Mouse (Mus musculus) megakaryocyte, adult 5-6 weeks (primary cell): ENCODE results near the gene Ssbp4. TPM values are rescaled to one million over a fixed set of nuclear protein-coding genes. Genes with fewer than 3 reads are reported as not detected.

ENCODE experiments used
- ATAC-seq: 2 replicates; pipeline ENCODE4 v1.8.0; 2016; ENCODE audit warnings: mild to moderate bottlenecking, inconsistent platforms; ENCODE audit not compliant: poor library complexity, severe bottlenecking
- total RNA-seq, 2 experiments: library from RNA; stranded (forward) in 1 of 2; stranded (reverse) in 1 of 2; fragments of 153-499, 151-499 nt in 1 of 2; fragments of 221-1000, 200-1000 nt in 1 of 2; gene quantifications; 2 replicates each; pipeline versions ENCODE4 v1.2.3 to v1.2.4; 2015 to 2017

Gene Ssbp4
- total RNA-seq, 2 experiments from 2014 or later: 35.7 to 61.3 TPM

DNA sequence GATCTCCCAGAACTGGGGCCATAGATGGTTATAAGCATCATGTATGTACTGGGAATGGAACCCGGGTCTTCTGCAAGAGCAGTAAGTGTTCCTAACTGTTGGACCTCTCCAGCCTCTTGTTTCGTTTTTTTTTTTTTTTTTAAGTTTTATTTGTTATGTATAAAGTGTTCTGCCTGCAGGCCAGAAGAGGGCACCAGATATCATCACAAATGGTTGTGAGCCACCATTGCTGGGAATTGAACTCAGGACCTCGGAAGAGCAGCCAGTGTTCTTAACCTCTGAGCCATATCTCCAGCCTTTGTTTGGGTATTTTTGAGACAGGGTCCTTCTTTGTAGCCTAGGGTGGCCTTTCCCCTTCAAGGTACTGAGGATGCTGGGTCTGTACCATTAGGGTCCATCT is 49.7 kb downstream of the Ssbp4 start:
- no peak for ATAC-seq

DNA sequence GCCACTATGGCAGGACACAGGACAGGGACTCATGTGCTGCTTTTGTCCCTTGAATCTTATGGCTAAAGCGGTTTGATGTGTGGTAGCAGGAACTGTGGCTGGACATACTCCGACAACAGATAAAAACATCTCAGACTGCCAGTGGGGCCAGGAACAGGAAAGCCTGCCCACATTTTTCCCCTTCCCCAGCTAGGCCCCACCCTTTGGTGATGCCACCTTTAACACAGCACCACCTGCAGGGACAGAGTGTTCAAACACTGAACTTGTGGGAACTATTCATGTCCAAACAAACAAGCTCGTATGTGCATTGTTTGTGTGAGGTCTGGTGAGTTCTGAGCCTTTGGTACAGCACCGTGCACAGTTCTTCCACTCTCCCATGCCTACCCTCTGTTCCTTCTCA is 50.3 kb downstream of the Ssbp4 start:
- peak; percentile 38 for ATAC-seq

DNA sequence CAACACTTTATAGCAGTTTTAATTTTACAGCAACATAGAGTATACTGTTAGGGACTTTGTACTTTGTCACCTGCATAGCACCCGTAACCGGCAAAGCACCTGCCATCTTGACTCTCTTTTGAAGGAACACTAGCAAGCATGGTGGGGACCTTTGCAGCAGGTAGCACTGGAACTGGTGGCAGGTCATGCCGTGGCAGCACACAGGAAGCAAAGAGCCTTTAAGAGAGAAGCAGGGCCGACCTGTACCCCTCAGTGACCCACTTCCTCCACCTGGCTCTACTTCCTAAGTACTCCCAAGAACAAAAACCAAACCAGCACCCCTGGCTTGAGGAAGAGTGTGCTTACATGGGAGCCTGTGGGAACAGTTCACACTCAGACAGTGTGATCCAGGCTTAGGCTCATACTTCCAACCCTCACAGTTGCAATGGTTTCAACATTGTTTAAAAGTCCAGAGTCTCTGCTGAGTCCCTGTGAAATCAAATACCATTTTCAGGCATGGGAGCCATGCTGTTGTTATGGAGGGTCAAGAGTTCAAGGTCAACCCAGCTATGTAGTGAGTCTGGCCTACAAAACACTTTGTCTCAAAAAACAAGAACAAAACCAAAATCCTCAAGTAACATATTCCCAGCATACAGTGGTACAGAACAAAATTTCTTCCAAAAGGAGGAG is 53.5 kb downstream of the Ssbp4 start:
- no peak for ATAC-seq

DNA sequence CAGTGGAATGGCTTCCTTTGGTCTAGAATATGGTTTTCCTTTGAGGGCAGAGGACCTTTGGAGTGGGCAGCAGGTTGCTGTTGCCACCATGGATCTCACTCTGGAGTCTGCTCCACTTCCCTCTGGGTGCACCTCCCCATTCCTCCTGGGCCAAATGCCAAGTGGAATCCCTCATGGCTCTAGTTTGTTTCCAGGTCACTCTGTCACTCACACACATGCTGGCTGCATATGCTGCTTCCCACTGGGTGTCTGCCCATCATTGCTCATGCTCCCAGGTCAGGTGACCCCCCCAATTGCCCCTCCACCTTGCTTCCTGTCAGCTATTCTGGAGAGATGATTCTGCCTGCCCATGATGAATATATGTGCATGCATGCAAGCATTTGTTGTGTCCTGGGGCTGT is 54.9 kb downstream of the Ssbp4 start:
- ATAC-seq: no peak

DNA sequence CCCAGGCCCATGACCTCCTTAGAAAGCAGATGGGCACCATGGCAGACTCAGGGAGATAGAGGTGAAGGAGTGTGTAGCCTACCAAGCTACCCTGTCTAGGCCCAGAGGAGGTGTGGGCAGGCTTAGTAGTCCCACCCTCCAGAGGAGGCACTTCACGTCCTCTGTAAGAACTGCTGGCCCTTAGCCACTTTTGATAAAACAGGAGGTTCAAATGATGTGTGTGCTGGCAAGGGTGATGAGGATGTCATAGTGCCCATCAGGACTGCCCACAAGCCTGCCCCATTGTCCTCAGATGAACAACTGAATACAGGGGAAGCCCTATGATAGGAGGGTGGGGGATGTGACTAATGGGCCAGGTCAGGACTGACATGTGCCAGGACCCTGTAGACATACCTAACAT is 55.8 kb downstream of the Ssbp4 start:
- ATAC-seq: no peak

DNA sequence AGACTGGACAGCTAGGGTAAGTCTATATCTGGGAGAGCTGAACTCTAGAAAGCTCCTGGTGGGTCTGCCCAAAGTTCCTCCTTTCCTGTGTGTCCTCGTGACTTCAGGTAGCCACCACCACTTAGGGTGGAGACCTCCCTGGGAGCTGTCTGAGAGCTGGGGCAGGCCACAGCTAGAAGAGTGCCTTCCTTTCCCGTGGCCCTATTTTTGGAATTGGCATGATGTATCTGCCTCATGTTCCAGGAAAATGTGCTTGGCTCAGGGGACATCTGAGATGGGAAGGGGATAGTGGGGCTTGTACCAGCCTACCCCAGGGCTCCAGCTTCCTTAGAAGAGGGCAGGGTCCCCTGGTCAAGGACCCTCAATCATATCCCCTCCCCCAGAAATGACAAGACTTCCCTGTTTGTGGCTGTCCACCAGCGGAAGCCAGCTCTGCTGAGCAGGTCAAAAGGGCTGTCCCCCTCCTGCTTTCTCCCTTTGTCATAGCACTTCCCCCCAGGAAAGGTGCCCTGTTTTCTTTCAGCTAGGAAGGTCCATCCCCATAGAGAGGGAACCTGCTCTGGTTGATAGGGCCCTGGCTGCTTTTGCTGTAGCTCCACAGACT is 57.0 kb downstream of the Ssbp4 start:
- no peak for ATAC-seq

DNA sequence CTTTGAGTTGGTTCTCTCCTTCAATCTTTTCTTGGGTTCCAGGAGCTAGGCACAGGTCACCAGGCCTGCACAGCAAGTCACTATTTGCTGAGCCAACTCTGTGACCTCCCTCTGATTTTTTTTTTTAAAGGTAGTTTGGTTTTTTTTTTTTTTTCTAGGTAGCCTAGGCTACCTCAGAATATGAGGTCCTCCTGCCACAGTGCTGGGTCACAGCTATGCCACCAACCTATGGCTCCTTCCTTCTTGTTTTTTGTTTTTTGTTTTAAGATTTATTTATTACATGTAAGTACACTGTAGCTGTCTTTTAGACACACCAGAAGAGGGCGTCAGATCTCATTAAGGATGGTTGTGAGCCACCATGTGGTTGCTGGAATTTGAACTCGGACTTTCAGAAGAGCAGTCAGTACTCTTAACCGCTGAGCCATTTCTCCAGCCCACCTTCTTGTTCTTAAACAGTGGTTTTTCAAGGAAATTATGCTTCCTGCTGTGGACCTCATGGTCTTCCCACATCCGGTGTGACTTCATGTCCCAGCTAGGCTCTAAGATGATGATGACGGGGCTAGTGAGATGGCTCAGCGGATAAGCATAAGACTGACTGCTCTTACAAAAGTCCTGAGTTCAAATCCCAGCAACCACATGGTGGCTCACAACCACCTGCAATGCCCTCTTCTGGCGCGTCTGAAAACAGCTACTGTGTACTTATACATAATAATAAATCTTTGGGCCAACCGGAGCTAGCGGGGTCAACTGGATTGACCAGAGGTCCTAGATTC is 59.1 kb downstream of the Ssbp4 start:
- ATAC-seq: peak; percentile 65

DNA sequence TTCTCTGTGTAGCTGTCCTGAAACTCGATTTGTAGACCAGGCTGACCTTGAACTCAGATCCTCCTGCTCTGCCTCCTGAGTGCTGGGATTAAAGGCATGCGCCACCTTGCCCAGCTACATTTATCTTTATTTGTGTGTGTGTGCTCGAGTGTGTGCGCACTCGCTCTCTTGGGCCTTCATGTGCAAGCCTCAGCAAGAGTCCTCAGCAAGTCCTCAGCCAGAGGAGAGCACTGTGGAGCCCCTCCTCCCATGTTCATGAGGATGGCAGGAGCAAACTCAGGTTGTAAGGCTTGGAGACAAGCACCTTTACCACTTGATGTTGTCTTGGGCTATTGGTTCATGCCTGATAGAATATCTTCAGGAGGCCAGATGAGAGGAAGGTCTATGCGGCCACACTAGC is 60.9 kb downstream of the Ssbp4 start:
- no peak for ATAC-seq

Other genes with a start within 250 kb of the Ssbp4 start
- not detected in 2 replicates for gene Comp, start 235.3 kb downstream of the Ssbp4 start, total RNA-seq (2015)
- 0.12 TPM in 1 of 2 replicates, not detected in the other for gene Comp, start 235.3 kb downstream of the Ssbp4 start, total RNA-seq (2017)
- 2.7 and 3.9 TPM in 2 replicates for gene Crtc1, start 169.3 kb downstream of the Ssbp4 start, total RNA-seq (2015)
- gene Crtc1, start 169.3 kb downstream of the Ssbp4 start, total RNA-seq (2017): 2.2 TPM in 2 replicates
- 1.6 and 2.4 TPM in 2 replicates for gene Klhl26, start 131.9 kb downstream of the Ssbp4 start, total RNA-seq (2015)
- gene Klhl26, start 131.9 kb downstream of the Ssbp4 start, total RNA-seq (2017): 3.6 and 5.4 TPM in 2 replicates
- not detected in 2 replicates for gene Tmem59l, start 121.5 kb downstream of the Ssbp4 start, total RNA-seq (2015)
- not detected in 2 replicates for gene Tmem59l, start 121.5 kb downstream of the Ssbp4 start, total RNA-seq (2017)
- not detected in 2 replicates for gene Crlf1, start 115.7 kb downstream of the Ssbp4 start, total RNA-seq (2015)
- not detected in 2 replicates for gene Crlf1, start 115.7 kb downstream of the Ssbp4 start, total RNA-seq (2017)
- 40.4 and 47.5 TPM in 2 replicates for gene Rex1bd, start 102.1 kb downstream of the Ssbp4 start, total RNA-seq (2015)
- 37.3 and 43.7 TPM in 2 replicates for gene Rex1bd, start 102.1 kb downstream of the Ssbp4 start, total RNA-seq (2017)
- gene Uba52, start 98.1 kb downstream of the Ssbp4 start, total RNA-seq (2015): 2,237 and 2,370 TPM in 2 replicates
- 4,162 and 4,635 TPM in 2 replicates for gene Uba52, start 98.1 kb downstream of the Ssbp4 start, total RNA-seq (2017)
- gene Fkbp8, start 81.1 kb downstream of the Ssbp4 start, total RNA-seq (2015): 75.1 and 75.3 TPM in 2 replicates
- gene Fkbp8, start 81.1 kb downstream of the Ssbp4 start, total RNA-seq (2017): 146 and 166 TPM in 2 replicates
- 88.7 and 114 TPM in 2 replicates for gene Kxd1, start 80.9 kb downstream of the Ssbp4 start, total RNA-seq (2015)
- gene Kxd1, start 80.9 kb downstream of the Ssbp4 start, total RNA-seq (2017): 71.4 and 80.6 TPM in 2 replicates
- 9.3 and 12.5 TPM in 2 replicates for gene Ell, start 69.4 kb downstream of the Ssbp4 start, total RNA-seq (2015)
- 11.1 and 11.9 TPM in 2 replicates for gene Ell, start 69.4 kb downstream of the Ssbp4 start, total RNA-seq (2017)
- 11.8 and 11.9 TPM in 2 replicates for gene Isyna1, start 14.5 kb downstream of the Ssbp4 start, total RNA-seq (2015)
- gene Isyna1, start 14.5 kb downstream of the Ssbp4 start, total RNA-seq (2017): 13.9 and 15.7 TPM in 2 replicates
- 62.2 and 64.6 TPM in 2 replicates for gene Lrrc25, start 7.3 kb upstream of the Ssbp4 start, total RNA-seq (2015)
- gene Lrrc25, start 7.3 kb upstream of the Ssbp4 start, total RNA-seq (2017): 29.3 and 33.8 TPM in 2 replicates
- not detected in 2 replicates for gene Gdf15, start 23.6 kb upstream of the Ssbp4 start, total RNA-seq (2015)
- gene Gdf15, start 23.6 kb upstream of the Ssbp4 start, total RNA-seq (2017): not detected in 2 replicates
- gene Pgpep1, start 51.5 kb upstream of the Ssbp4 start, total RNA-seq (2015): 5.7 and 6.8 TPM in 2 replicates
- 1.5 and 4.0 TPM in 2 replicates for gene Pgpep1, start 51.5 kb upstream of the Ssbp4 start, total RNA-seq (2017)
- gene Lsm4, start 64.4 kb upstream of the Ssbp4 start, total RNA-seq (2015): 82.1 and 84.4 TPM in 2 replicates
- gene Lsm4, start 64.4 kb upstream of the Ssbp4 start, total RNA-seq (2017): 106 and 151 TPM in 2 replicates
- 26.7 and 44.1 TPM in 2 replicates for gene Jund, start 90.1 kb upstream of the Ssbp4 start, total RNA-seq (2015)
- 24.0 and 28.9 TPM in 2 replicates for gene Jund, start 90.1 kb upstream of the Ssbp4 start, total RNA-seq (2017)
- 0.11 and 0.27 TPM in 2 replicates for gene Iqcn, start 94.6 kb upstream of the Ssbp4 start, total RNA-seq (2015)
- gene Iqcn, start 94.6 kb upstream of the Ssbp4 start, total RNA-seq (2017): 0.04 TPM in 1 of 2 replicates, not detected in the other
- not detected in 2 replicates for gene Gm3336, start 109.7 kb upstream of the Ssbp4 start, total RNA-seq (2015)
- not detected in 2 replicates for gene Gm3336, start 109.7 kb upstream of the Ssbp4 start, total RNA-seq (2017)
- gene Pde4c, start 114.8 kb upstream of the Ssbp4 start, total RNA-seq (2015): not detected in 2 replicates
- not detected in 2 replicates for gene Pde4c, start 114.8 kb upstream of the Ssbp4 start, total RNA-seq (2017)
- gene Rab3a, start 145.8 kb upstream of the Ssbp4 start, total RNA-seq (2015): 3.3 and 5.8 TPM in 2 replicates
- gene Rab3a, start 145.8 kb upstream of the Ssbp4 start, total RNA-seq (2017): 2.1 and 5.1 TPM in 2 replicates
- gene Mpv17l2, start 152.1 kb upstream of the Ssbp4 start, total RNA-seq (2015): 34.4 and 44.7 TPM in 2 replicates
- gene Mpv17l2, start 152.1 kb upstream of the Ssbp4 start, total RNA-seq (2017): 8.4 and 15.9 TPM in 2 replicates
- gene Pik3r2, start 167.8 kb upstream of the Ssbp4 start, total RNA-seq (2015): 4.6 and 5.0 TPM in 2 replicates
- gene Pik3r2, start 167.8 kb upstream of the Ssbp4 start, total RNA-seq (2017): 14.7 and 14.9 TPM in 2 replicates
- 56.2 and 65.4 TPM in 2 replicates for gene Mast3, start 196.2 kb upstream of the Ssbp4 start, total RNA-seq (2015)
- gene Mast3, start 196.2 kb upstream of the Ssbp4 start, total RNA-seq (2017): 14.4 and 24.6 TPM in 2 replicates
- 0.80 and 1.5 TPM in 2 replicates for gene Il12rb1, start 199.6 kb upstream of the Ssbp4 start, total RNA-seq (2015)
- 0.07 and 1.7 TPM in 2 replicates for gene Il12rb1, start 199.6 kb upstream of the Ssbp4 start, total RNA-seq (2017)
- gene Arrdc2, start 230.8 kb upstream of the Ssbp4 start, total RNA-seq (2015): 9.0 and 11.0 TPM in 2 replicates
- gene Arrdc2, start 230.8 kb upstream of the Ssbp4 start, total RNA-seq (2017): 10.5 and 11.1 TPM in 2 replicates